Mouse (Mus musculus): ENCODE data around the gene Rbmxl2. TPM values are rescaled to one million over a fixed set of nuclear protein-coding genes. Genes with fewer than 3 reads are reported as not detected.

Gene Rbmxl2
- polyA plus RNA-seq (2015; fragmentation: Nextera tagmentation; extraction: Ambion mirVana), result not detected in 2 replicates

DNA sequence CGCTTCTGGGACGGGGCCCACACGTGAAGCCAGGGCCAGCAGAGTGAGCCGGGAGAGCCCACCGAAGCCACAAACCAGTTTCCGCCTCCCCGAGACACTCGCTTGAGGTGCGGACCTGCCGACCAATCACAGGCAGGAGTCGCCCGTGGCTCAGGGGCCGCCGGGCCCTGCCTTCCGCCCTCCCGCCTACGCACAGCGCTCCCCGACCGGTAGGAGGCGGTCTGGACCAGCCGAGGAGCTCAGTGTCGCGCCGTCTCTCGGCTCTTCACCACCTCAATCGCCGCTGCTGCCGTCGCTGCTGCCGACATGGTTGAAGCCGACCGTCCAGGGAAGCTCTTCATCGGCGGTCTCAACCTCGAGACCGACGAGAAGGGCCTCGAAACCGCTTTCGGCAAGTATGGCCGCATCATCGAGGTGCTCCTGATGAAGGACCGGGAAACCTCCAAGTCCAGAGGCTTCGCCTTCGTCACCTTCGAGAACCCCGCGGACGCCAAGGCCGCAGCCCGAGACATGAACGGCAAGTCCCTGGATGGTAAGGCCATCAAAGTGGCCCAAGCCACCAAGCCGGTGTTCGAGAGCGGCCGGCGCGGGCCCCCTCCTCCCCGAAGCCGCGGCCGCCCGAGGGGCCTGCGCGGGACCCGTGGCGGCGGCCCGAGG, at the start of gene Rbmxl2:
TSS of gene Rbmxl2 (plus strand) at position 242 of the 657 bp plus-strand sequence.
- H3K36me3 ChIP-seq (ENCODE audit: control insufficient read depth, insufficient read depth, low read length), result no peaks in the 10 kb centered on the region
- H3K27ac ChIP-seq (ENCODE audit: low read depth, low read length), result no peak within 1 kb of the TSS
- peak within 1 kb of the TSS; percentile 28 for H3K4me3 ChIP-seq (ENCODE audit: low read length)
- H3K9me3 ChIP-seq (ENCODE audit: control insufficient read depth, low read length), result peaks cover 16% of the 10 kb centered on the region
- H3K27me3 ChIP-seq (replicated peaks; ENCODE audit: control insufficient read depth, insufficient read depth, low read length), result peaks cover 30% of the 10 kb centered on the region
- H3K4me1 ChIP-seq (ENCODE audit: control insufficient read depth, insufficient read depth, low read depth, low read length), result no peaks in the 10 kb centered on the region
- H3K9ac ChIP-seq (ENCODE audit: low read depth, low read length), result no peak within 1 kb of the TSS
- WGBS, result 40% methylated on average over 68 of the region's 70 CpGs
- no peak for ATAC-seq
- peak within 1 kb of the TSS; percentile 31 for H3K4me2 ChIP-seq (ENCODE audit: low read length)

DNA sequence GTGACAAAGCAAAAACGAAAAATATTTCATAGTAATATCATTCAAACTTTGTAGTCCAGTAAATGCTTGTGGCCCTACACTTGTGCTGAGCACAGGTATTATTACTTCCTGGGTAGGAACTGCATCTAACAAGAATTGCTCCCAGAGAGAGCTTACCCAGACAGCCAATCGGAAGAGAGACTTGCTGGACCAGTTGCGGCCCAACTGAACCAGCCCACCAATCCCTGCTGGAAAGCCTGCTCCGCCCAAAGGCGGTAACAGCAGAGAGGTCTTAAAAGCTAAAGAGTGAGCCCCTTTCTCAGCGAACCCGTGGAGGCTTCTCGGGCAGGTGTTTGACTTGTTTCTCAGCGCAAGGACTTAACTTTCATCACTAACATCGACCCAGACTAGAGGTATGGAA, 42.6 kb upstream of the Rbmxl2 start, which contains the start of gene Nlrp14:
TSS of gene Nlrp14 (plus strand) at position 301 of the 400 bp plus-strand sequence.
- H3K27me3 ChIP-seq (replicated peaks; ENCODE audit: control insufficient read depth, insufficient read depth, low read length), result no peaks in the 10 kb centered on the region
- H3K9me3 ChIP-seq (ENCODE audit: control insufficient read depth, low read length), result no peaks in the 10 kb centered on the region
- 86% methylated on average over 10 of the region's 10 CpGs for WGBS
- H3K27ac ChIP-seq (ENCODE audit: low read depth, low read length), result no peak within 1 kb of the TSS
- H3K4me3 ChIP-seq (ENCODE audit: low read length), result no peak within 1 kb of the TSS
- ATAC-seq, result no peak
- no peak within 1 kb of the TSS for H3K9ac ChIP-seq (ENCODE audit: low read depth, low read length)
- no peaks in the 10 kb centered on the region for H3K4me1 ChIP-seq (ENCODE audit: control insufficient read depth, insufficient read depth, low read depth, low read length)
- H3K36me3 ChIP-seq (ENCODE audit: control insufficient read depth, insufficient read depth, low read length), result no peaks in the 10 kb centered on the region
- no peak within 1 kb of the TSS for H3K4me2 ChIP-seq (ENCODE audit: low read length)

DNA sequence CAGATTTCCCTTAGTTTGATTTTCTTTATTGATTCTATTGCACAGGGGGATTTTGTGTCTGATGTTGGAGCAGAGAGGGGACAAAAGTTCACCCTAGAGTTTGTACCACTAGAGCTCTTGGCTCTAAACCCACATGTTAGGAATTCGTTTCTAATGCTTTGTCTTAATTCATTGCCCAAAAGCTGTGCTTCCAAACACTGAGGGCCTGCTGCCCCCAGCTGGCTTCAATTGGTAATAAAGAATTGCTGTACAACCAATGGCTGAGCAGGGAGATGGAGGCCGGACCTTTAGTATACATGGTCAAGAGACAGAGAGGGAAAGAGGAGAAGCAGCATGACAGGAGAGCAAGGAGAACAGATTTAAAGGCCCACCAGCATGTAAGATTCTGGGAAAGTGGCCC, 28.8 kb upstream of the Rbmxl2 start:
- 46% methylated on average over 2 of the region's 2 CpGs for WGBS
- no peak overlapping the region for H3K4me2 ChIP-seq (ENCODE audit: low read length)
- no peaks in the 10 kb centered on the region for H3K9me3 ChIP-seq (ENCODE audit: control insufficient read depth, low read length)
- H3K4me1 ChIP-seq (ENCODE audit: control insufficient read depth, insufficient read depth, low read depth, low read length), result no peaks in the 10 kb centered on the region
- no peak overlapping the region for H3K4me3 ChIP-seq (ENCODE audit: low read length)
- no peak overlapping the region for H3K27ac ChIP-seq (ENCODE audit: low read depth, low read length)
- ATAC-seq, result no peak
- H3K27me3 ChIP-seq (replicated peaks; ENCODE audit: control insufficient read depth, insufficient read depth, low read length), result no peaks in the 10 kb centered on the region
- H3K36me3 ChIP-seq (ENCODE audit: control insufficient read depth, insufficient read depth, low read length), result no peaks in the 10 kb centered on the region
- H3K9ac ChIP-seq (ENCODE audit: low read depth, low read length), result no peak overlapping the region

DNA sequence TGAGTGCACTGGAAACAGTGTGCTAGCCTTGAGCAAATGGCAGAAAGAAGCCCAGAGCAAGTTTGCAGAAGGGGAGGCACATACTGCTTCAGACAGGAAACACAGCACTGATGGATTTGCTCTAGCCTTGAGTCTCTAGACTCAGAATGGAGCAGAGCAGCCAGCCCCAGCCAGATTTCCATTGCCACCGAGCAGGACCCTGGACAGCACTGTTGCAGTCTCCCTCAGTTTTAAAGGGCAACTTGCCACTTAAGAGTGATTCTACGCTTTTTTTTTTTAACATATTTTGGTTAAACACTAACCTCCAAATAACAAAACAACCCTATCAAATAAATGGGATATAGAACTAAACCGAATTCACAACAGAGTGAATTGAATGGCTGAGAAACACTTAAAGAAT, 7.4 kb upstream of the Rbmxl2 start:
- no peaks in the 10 kb centered on the region for H3K9me3 ChIP-seq (ENCODE audit: control insufficient read depth, low read length)
- no peak overlapping the region for H3K4me2 ChIP-seq (ENCODE audit: low read length)
- H3K4me1 ChIP-seq (ENCODE audit: control insufficient read depth, insufficient read depth, low read depth, low read length), result no peaks in the 10 kb centered on the region
- 54% methylated on average over 3 of the region's 3 CpGs for WGBS
- no peaks in the 10 kb centered on the region for H3K36me3 ChIP-seq (ENCODE audit: control insufficient read depth, insufficient read depth, low read length)
- H3K27ac ChIP-seq (ENCODE audit: low read depth, low read length), result no peak overlapping the region
- no peak overlapping the region for H3K4me3 ChIP-seq (ENCODE audit: low read length)
- H3K9ac ChIP-seq (ENCODE audit: low read depth, low read length), result no peak overlapping the region
- no peaks in the 10 kb centered on the region for H3K27me3 ChIP-seq (replicated peaks; ENCODE audit: control insufficient read depth, insufficient read depth, low read length)
- no peak for ATAC-seq

DNA sequence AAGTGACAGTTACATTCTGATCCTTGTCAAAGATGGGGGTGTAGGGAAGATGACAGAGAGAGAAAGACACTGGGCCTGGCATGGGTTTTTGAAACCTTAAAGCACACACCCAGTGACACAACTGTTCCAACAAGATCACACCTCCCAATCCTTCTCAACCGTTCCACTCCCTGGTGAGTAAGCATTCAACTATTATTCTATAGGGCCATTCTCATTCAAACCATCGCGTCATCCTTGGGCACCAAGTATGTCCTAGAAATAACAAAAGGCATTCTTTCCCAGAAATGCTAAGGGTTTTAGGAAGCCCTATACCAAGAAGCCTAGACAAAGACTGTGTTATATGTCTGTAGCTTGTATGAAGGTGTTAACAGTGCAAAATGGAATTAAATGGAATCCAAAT, 1.4 kb upstream of the Rbmxl2 start:
- H3K9ac ChIP-seq (ENCODE audit: low read depth, low read length), result no peak overlapping the region
- peaks cover 30% of the 10 kb centered on the region for H3K27me3 ChIP-seq (replicated peaks; ENCODE audit: control insufficient read depth, insufficient read depth, low read length)
- peaks cover 16% of the 10 kb centered on the region for H3K9me3 ChIP-seq (ENCODE audit: control insufficient read depth, low read length)
- no peaks in the 10 kb centered on the region for H3K4me1 ChIP-seq (ENCODE audit: control insufficient read depth, insufficient read depth, low read depth, low read length)
- no peaks in the 10 kb centered on the region for H3K36me3 ChIP-seq (ENCODE audit: control insufficient read depth, insufficient read depth, low read length)
- no peak overlapping the region for H3K4me2 ChIP-seq (ENCODE audit: low read length)
- no peak for ATAC-seq
- 64% methylated on average over 3 of the region's 3 CpGs for WGBS
- no peak overlapping the region for H3K4me3 ChIP-seq (ENCODE audit: low read length)
- H3K27ac ChIP-seq (ENCODE audit: low read depth, low read length), result no peak overlapping the region

DNA sequence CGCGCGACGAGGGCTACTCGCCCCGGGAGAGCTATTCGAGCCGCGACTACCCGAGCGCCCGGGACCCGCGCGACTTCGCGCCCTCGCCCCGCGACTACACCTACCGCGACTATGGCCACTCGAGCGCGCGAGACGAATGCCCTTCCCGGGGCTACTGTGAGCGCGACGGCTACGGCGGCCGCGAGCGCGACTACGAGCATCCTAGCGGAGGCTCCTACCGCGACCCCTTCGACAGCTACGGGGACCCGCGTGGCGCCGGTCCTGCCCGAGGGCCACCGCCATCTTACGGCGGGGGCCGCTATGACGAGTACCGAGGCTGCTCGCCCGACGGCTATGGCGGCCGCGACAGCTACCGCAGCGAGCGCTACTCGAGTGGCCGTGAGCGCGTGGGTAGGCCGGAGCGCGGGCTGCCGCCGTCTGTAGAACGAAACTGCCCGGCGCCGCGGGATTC, 906 bp downstream of the Rbmxl2 start:
- Histone ChIP-seq H3K4me1 (ENCODE audit: control insufficient read depth, insufficient read depth, low read depth, low read length) (no peaks in the 10 kb centered on the region), H3K9ac (ENCODE audit: low read depth, low read length) (no peak overlapping the region), H3K36me3 (ENCODE audit: control insufficient read depth, insufficient read depth, low read length) (no peaks in the 10 kb centered on the region), H3K4me2 (ENCODE audit: low read length) (peak overlapping the region; percentile 31), H3K4me3 (ENCODE audit: low read length) (peak overlapping the region; percentile 28), H3K27ac (ENCODE audit: low read depth, low read length) (no peak overlapping the region), H3K27me3 (replicated peaks; ENCODE audit: control insufficient read depth, insufficient read depth, low read length) (peaks cover 30% of the 10 kb centered on the region), H3K9me3 (ENCODE audit: control insufficient read depth, low read length) (peaks cover 16% of the 10 kb centered on the region)
- 22% methylated on average over 77 of the region's 77 CpGs for WGBS
- peak; percentile 37; the same call in 1 of the 2 replicates for ATAC-seq

DNA sequence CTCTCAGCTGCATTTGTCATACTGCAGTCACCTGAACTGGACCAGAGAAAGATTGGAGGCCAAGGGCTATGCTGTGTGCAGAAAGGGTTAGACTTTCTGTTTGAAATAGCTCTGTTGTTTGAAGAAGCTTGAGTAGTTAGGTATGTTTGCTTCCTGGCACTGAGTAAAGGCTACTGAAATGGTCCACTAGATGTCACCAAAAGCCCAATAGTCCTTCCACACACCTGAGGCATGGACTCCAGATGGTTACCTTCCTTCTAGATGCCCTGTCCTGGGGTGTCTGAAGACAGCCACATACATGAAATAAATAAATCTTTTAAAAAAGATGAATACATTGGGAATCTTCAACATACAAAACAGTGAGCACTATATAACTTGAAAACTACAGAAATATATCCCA, 6.5 kb downstream of the Rbmxl2 start:
- H3K4me1 ChIP-seq (ENCODE audit: control insufficient read depth, insufficient read depth, low read depth, low read length), result no peaks in the 10 kb centered on the region
- peak; percentile 89 for ATAC-seq
- no peak overlapping the region for H3K4me3 ChIP-seq (ENCODE audit: low read length)
- H3K9me3 ChIP-seq (ENCODE audit: control insufficient read depth, low read length), result no peaks in the 10 kb centered on the region
- H3K9ac ChIP-seq (ENCODE audit: low read depth, low read length), result no peak overlapping the region
- H3K4me2 ChIP-seq (ENCODE audit: low read length), result no peak overlapping the region
- no peaks in the 10 kb centered on the region for H3K36me3 ChIP-seq (ENCODE audit: control insufficient read depth, insufficient read depth, low read length)
- H3K27ac ChIP-seq (ENCODE audit: low read depth, low read length), result no peak overlapping the region
- peaks cover 9% of the 10 kb centered on the region; the same call in 1 of the 2 replicates for H3K27me3 ChIP-seq (replicated peaks; ENCODE audit: control insufficient read depth, insufficient read depth, low read length)

DNA sequence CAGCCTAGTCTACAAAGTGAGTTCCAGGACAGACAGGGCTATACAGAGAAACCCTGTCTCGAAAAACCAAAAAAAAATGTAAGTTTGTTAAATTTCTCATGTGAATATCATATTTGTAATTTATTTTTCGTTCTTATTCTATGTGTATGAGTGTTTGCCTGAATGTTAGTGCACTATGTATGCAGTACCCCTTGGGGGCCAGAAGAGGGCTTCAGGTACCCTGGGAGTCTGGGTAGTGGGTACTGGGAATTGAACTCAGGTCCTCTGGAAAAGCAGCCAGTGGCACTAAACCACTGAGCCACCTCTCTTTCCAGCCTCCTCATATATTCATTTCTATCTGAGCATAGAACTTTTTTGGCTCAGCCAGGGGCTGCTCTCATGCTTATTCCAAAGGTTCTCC, 7.6 kb downstream of the Rbmxl2 start:
- Histone ChIP-seq H3K4me2 (ENCODE audit: low read length) (no peak overlapping the region), H3K36me3 (ENCODE audit: control insufficient read depth, insufficient read depth, low read length) (no peaks in the 10 kb centered on the region), H3K4me1 (ENCODE audit: control insufficient read depth, insufficient read depth, low read depth, low read length) (no peaks in the 10 kb centered on the region), H3K9ac (ENCODE audit: low read depth, low read length) (no peak overlapping the region), H3K27ac (ENCODE audit: low read depth, low read length) (no peak overlapping the region), H3K9me3 (ENCODE audit: control insufficient read depth, low read length) (no peaks in the 10 kb centered on the region), H3K27me3 (replicated peaks; ENCODE audit: control insufficient read depth, insufficient read depth, low read length) (no peaks in the 10 kb centered on the region), H3K4me3 (ENCODE audit: low read length) (no peak overlapping the region)
- WGBS, result 82% methylated on average over 2 of the region's 2 CpGs
- ATAC-seq, result no peak

DNA sequence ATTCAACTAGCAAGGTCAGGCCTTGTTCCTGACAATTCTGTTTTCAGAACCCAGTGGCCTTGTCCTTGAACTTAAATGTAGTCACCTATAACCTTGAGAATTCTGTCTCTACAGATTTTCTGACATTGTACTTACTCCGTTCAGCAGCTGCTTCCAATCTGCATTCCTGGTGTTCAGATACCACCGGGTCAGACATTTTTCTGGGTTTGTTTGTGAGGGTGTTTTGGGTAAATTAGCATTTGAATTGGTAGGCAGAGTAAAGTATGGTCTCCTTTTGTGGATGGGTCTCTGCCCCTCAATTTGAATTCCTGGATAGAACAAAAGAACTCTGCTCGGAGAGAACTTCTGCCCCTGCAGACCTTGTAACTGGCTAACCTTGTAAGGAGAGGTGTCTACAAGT, 27.6 kb downstream of the Rbmxl2 start:
- WGBS, result 14% methylated on average over 3 of the region's 3 CpGs
- H3K4me1 ChIP-seq (ENCODE audit: control insufficient read depth, insufficient read depth, low read depth, low read length), result no peaks in the 10 kb centered on the region
- H3K9me3 ChIP-seq (ENCODE audit: control insufficient read depth, low read length), result no peaks in the 10 kb centered on the region
- H3K4me3 ChIP-seq (ENCODE audit: low read length), result no peak overlapping the region
- ATAC-seq, result no peak
- H3K27ac ChIP-seq (ENCODE audit: low read depth, low read length), result no peak overlapping the region
- H3K4me2 ChIP-seq (ENCODE audit: low read length), result no peak overlapping the region
- H3K27me3 ChIP-seq (replicated peaks; ENCODE audit: control insufficient read depth, insufficient read depth, low read length), result no peaks in the 10 kb centered on the region
- no peaks in the 10 kb centered on the region for H3K36me3 ChIP-seq (ENCODE audit: control insufficient read depth, insufficient read depth, low read length)
- no peak overlapping the region for H3K9ac ChIP-seq (ENCODE audit: low read depth, low read length)

Data from hindbrain, embryonic 16.5 days (tissue).